Mouse (Mus musculus): Measurements from ENCODE around the gene Pogk.

DNA sequence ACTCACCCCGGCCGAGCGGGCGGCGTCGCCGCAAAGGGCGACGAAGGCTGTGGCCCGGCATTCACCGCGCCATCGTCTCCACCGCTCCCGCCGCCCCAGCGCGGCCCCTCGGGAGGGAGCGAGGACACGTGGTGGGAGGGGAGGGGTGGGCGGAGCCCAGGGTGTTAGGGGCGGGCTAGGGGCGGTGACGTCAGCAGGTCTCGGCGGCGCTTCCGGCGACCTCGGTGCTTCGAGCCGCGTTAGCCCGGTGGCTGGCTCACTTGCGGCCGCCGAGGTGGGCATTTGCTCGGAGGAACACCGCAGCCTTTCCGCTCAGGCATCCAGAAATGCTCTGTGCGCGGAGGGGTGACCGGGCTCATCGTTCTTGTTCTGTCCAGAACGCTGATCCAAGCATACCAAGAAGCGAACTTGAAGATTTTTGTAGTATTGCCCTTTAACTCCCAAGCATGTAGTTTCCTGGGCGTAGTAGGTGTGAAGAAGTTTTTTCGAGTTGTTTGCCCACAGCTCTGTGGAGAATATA, at the start of gene Pogk:
- no peak for TF ChIP-seq CTCF (IDR thresholded peaks at IDR 0.05; ENCODE audit: low read depth)
- no peak for TF ChIP-seq EP300 (IDR thresholded peaks at IDR 0.05; ENCODE audit: low read depth)
